Mouse (Mus musculus): ENCODE results near the gene Ankrd10. TPM values are rescaled to one million over a fixed set of nuclear protein-coding genes. Genes with fewer than 3 reads are reported as not detected.
A peak's percentile ranks its signal among the peaks of the same experiment; 100 is the strongest.
"Not testable (repeated sequence)": the region's sequence is repeated elsewhere in the genome, so short reads cannot be mapped to it uniquely, and the experiment has no call there.

Ankrd10 gene
- total RNA-seq (2021), result 10 to 100 TPM; 37.2 to 38.0 TPM
- long read RNA-seq, experiment 1, full-length matches to known transcripts, result 22 of 56 reads
- long read RNA-seq, experiment 1, partial matches to known transcripts, result 5 of 56 reads
- long read RNA-seq, experiment 1, other reads (novel, unspliced or antisense), result 29 of 56 reads
- long read RNA-seq, experiment 2, full-length matches to known transcripts, result 17 of 42 reads
- long read RNA-seq, experiment 2, partial matches to known transcripts, result 2 of 42 reads
- long read RNA-seq, experiment 2, other reads (novel, unspliced or antisense), result 23 of 42 reads

- intact Hi-C loops (cut with DNase I), result loop anchor here (2.0 kb wide), 2 partner anchors 63 to 81 kb away; partner anchors contain the start of gene Ing1
- peak; percentile 96 to 97 for DNase-seq
These were observed at the start of gene Ankrd10 for GRCm38 (mm10) chr8:11635611-11636081. Gene Ankrd10, minus strand, starts transcription at chr8:11635757.

- DNase-seq, result no peak
- intact Hi-C loops (cut with DNase I), result no loop called here
These were observed 49.0 kb upstream of the Ankrd10 start for GRCm38 (mm10) chr8:11684558-11684957.

GRCm38 (mm10) chr8:11668308-11668707 lies 32.8 kb upstream of the Ankrd10 start:
- intact Hi-C loops (cut with DNase I), result loop anchor here (5.0 kb wide), 1 partner anchor 909 kb away; no protein-coding TSS in a partner anchor
- DNase-seq, result no peak

GRCm38 (mm10) chr8:11666023-11666716 lies 30.6 kb upstream of the Ankrd10 start:
- intact Hi-C loops (cut with DNase I), result loop anchor here (5.0 kb wide), 1 partner anchor 911 kb away; no protein-coding TSS in a partner anchor
- DNase-seq, result not testable (repeated sequence)

- intact Hi-C loops (cut with DNase I), result no loop called here
- DNase-seq, result no peak
These were observed 26.4 kb upstream of the Ankrd10 start for GRCm38 (mm10) chr8:11661969-11662368.

GRCm38 (mm10) chr8:11650021-11650420 lies 14.5 kb upstream of the Ankrd10 start:
- DNase-seq, result no peak
- intact Hi-C loops (cut with DNase I), result no loop called here

- intact Hi-C loops (cut with DNase I), result no loop called here
These were observed 7.6 kb upstream of the Ankrd10 start for GRCm38 (mm10) chr8:11643123-11643522.

GRCm38 (mm10) chr8:11640606-11641005 lies 5.0 kb upstream of the Ankrd10 start:
- DNase-seq, result no peak
- intact Hi-C loops (cut with DNase I), result no loop called here

More at GRCm38 (mm10) chr8:11643123-11643522, 7.6 kb upstream of the Ankrd10 start:
- DNase-seq, result no peak

- DNase-seq, result no peak
- intact Hi-C loops (cut with DNase I), result loop anchor here (2.0 kb wide), 1 partner anchor 61 kb away; no protein-coding TSS in a partner anchor
These were observed 2.0 kb upstream of the Ankrd10 start for GRCm38 (mm10) chr8:11637531-11637930.

GRCm38 (mm10) chr8:11636324-11637057 lies 934 bp upstream of the Ankrd10 start:
- intact Hi-C loops (cut with DNase I), result loop anchor here (2.0 kb wide), 1 partner anchor 62 kb away; no protein-coding TSS in a partner anchor
- DNase-seq, result peak; percentile 83 to 86

GRCm38 (mm10) chr8:11635012-11635577 lies 462 bp downstream of the Ankrd10 start:
- intact Hi-C loops (cut with DNase I), result loop anchor here (2.0 kb wide), 1 partner anchor 80 kb away; the partner anchor contains the start of gene Ing1

GRCm38 (mm10) chr8:11634331-11635011 lies 1.1 kb downstream of the Ankrd10 start:
- intact Hi-C loops (cut with DNase I), result loop anchor here (2.0 kb wide), 1 partner anchor 80 kb away; the partner anchor contains the start of gene Ing1
- no peak for DNase-seq

More at GRCm38 (mm10) chr8:11635012-11635577, 462 bp downstream of the Ankrd10 start:
- peak; percentile 89 to 91 for DNase-seq

- DNase-seq, result peak; percentile 19 to 26
- intact Hi-C loops (cut with DNase I), result no loop called here
These were observed 2.1 kb downstream of the Ankrd10 start for GRCm38 (mm10) chr8:11633414-11633813.

GRCm38 (mm10) chr8:11632406-11632805 lies 3.2 kb downstream of the Ankrd10 start:
- DNase-seq, result peak; percentile 74 to 77
- intact Hi-C loops (cut with DNase I), result no loop called here

- DNase-seq, result no peak
- intact Hi-C loops (cut with DNase I), result loop anchor here (10.0 kb wide), 2 partner anchors 146 to 414 kb away; no protein-coding TSS in a partner anchor
These were observed 6.4 kb downstream of the Ankrd10 start for GRCm38 (mm10) chr8:11629206-11629605.

- intact Hi-C loops (cut with DNase I), result loop anchor here (10.0 kb wide), 2 partner anchors 146 to 414 kb away; no protein-coding TSS in a partner anchor
- DNase-seq, result peak in 1 of 2 experiments; percentile 12
These were observed 6.9 kb downstream of the Ankrd10 start for GRCm38 (mm10) chr8:11628506-11629132.

GRCm38 (mm10) chr8:11627717-11628116 lies 7.8 kb downstream of the Ankrd10 start:
- DNase-seq, result no peak
- intact Hi-C loops (cut with DNase I), result loop anchor here (10.0 kb wide), 2 partner anchors 147 to 413 kb away; no protein-coding TSS in a partner anchor

GRCm38 (mm10) chr8:11625084-11625483 lies 10.5 kb downstream of the Ankrd10 start:
- DNase-seq, result no peak
- intact Hi-C loops (cut with DNase I), result loop anchor here (10.0 kb wide), 2 partner anchors 150 to 410 kb away; no protein-coding TSS in a partner anchor

All from heart, postnatal 14 days (tissue).